Mouse (Mus musculus): ENCODE data around the gene Sct.

- no peak for TF ChIP-seq POLR2A (IDR thresholded peaks at IDR 0.05; ENCODE audit: insufficient read depth, low read length)
- TF ChIP-seq CTCF (IDR thresholded peaks at IDR 0.05; ENCODE audit: low read depth, low read length): no peak
These were observed 943 bp downstream of the Sct start for GRCm38 (mm10) chr7:141277701-141278678.
